Mouse (Mus musculus): ENCODE data around the gene Cela2a. TPM values are rescaled to one million over a fixed set of nuclear protein-coding genes. Genes with fewer than 3 reads are reported as not detected.

Cela2a gene
- total and polyA plus RNA-seq, 3 experiments = 0.30 to 2.6 (median 0.43) TPM

GRCm38 (mm10) chr4:141794152-141794535 is 31.8 kb downstream of the Cela2a start:
- Histone ChIP-seq H3K9ac (ENCODE audit: insufficient read depth, low read depth) (peak overlapping the region; percentile 87), H3K36me3 (replicated peaks in 1 of 2; ENCODE audit: control insufficient read depth in 1 of 2, insufficient read depth in 1 of 2, low read length in 1 of 2) (peaks cover 6 to 17% of the 10 kb centered on the region in 2 experiments), H3K79me2 (replicated peaks; ENCODE audit: control insufficient read depth, extremely low read depth, insufficient read depth, poor library complexity, severe bottlenecking) (no peaks in the 10 kb centered on the region), H3K4me2 (ENCODE audit: insufficient read depth, low read depth, poor library complexity, severe bottlenecking) (peak overlapping the region; percentile 64), H3K4me1 (ENCODE audit: control insufficient read depth in 1 of 2, insufficient read depth in 2 of 2) (peaks cover 22 to 54% of the 10 kb centered on the region in 2 experiments), H3K27ac (ENCODE audit: insufficient read depth, low read depth) (peak overlapping the region; percentile 82; the same call in 1 of the 2 replicates), H3K9me3 (replicated peaks; ENCODE audit: low read length) (no peaks in the 10 kb centered on the region), H3K27me3 (replicated peaks) (no peaks in the 10 kb centered on the region), H3K4me3 (replicated peaks in 1 of 3; ENCODE audit: low read depth in 2 of 3, low read length in 2 of 3, poor library complexity in 1 of 3) (peak overlapping the region; percentile 70 to 94 (median 74))
- DNase-seq (ENCODE audit: extremely low read depth) = peak; percentile 52
- no peak for TF ChIP-seq NRF1 (IDR thresholded peaks at IDR 0.05; ENCODE audit: low read depth, low read length)
- TF ChIP-seq TCF12 (IDR thresholded peaks at IDR 0.05; ENCODE audit: low read depth, low read length) = 0 out of 2 replicates have a peak, but pooled peaks have one; percentile 1
- no peak; the same call in 1 of the 2 replicates for TF ChIP-seq EP300 (IDR thresholded peaks at IDR 0.05; ENCODE audit: low read length)
- 0 out of 2 replicates have a peak, but pooled peaks have one; percentile 29 for TF ChIP-seq TBP (conservative IDR thresholded peaks at IDR 0.05; ENCODE audit: low read depth, low read length)
- no peak for TF ChIP-seq ELF1 (IDR thresholded peaks at IDR 0.05; ENCODE audit: low read depth, low read length)
- 0 out of 2 replicates have a peak, but pooled peaks have one; percentile 34 for TF ChIP-seq MYC (IDR thresholded peaks at IDR 0.05; ENCODE audit: low read depth, low read length)
- in situ Hi-C loops (cut with MboI; ENCODE audit: low pct_ligation_motif_present, low pct_unique_long_range_greater_than_20kb, low sequenced_read_pairs) = no loop called here
- dilution Hi-C loops (cut with MboI; ENCODE audit: extremely low pct_ligation_motif_present, extremely low pct_unique_long_range_greater_than_20kb, low sequenced_read_pairs) = no loop called here

GRCm38 (mm10) chr4:141793282-141794151 is 32.4 kb downstream of the Cela2a start, which contains the start of gene Casp9:
TSS of gene Casp9 (plus strand) at chr4:141793612.
- H3K36me3 ChIP-seq (replicated peaks in 1 of 2; ENCODE audit: control insufficient read depth in 1 of 2, insufficient read depth in 1 of 2, low read length in 1 of 2) = peaks cover 8 to 19% of the 10 kb centered on the region in 2 experiments
- no peaks in the 10 kb centered on the region for H3K9me3 ChIP-seq (replicated peaks; ENCODE audit: low read length)
- peak within 1 kb of the TSS; percentile 82 for H3K27ac ChIP-seq (ENCODE audit: insufficient read depth, low read depth)
- H3K4me2 ChIP-seq (ENCODE audit: insufficient read depth, low read depth, poor library complexity, severe bottlenecking) = peak within 1 kb of the TSS; percentile 64
- dilution Hi-C loops (cut with MboI; ENCODE audit: extremely low pct_ligation_motif_present, extremely low pct_unique_long_range_greater_than_20kb, low sequenced_read_pairs) (no loop called here), in situ Hi-C loops (cut with MboI; ENCODE audit: low pct_ligation_motif_present, low pct_unique_long_range_greater_than_20kb, low sequenced_read_pairs) (no loop called here)
- no peaks in the 10 kb centered on the region for H3K79me2 ChIP-seq (replicated peaks; ENCODE audit: control insufficient read depth, extremely low read depth, insufficient read depth, poor library complexity, severe bottlenecking)
- peak within 1 kb of the TSS; percentile 87 for H3K9ac ChIP-seq (ENCODE audit: insufficient read depth, low read depth)
- H3K4me3 ChIP-seq (replicated peaks in 1 of 3; ENCODE audit: low read depth in 2 of 3, low read length in 2 of 3, poor library complexity in 1 of 3) = peak within 1 kb of the TSS; percentile 70 to 94 (median 74)
- H3K27me3 ChIP-seq (replicated peaks) = no peaks in the 10 kb centered on the region
- peak; percentile 96 for DNase-seq (ENCODE audit: extremely low read depth)
- peaks cover 22 to 57% of the 10 kb centered on the region in 2 experiments for H3K4me1 ChIP-seq (ENCODE audit: control insufficient read depth in 1 of 2, insufficient read depth in 2 of 2)
- TF ChIP-seq E2F4 (IDR thresholded peaks at IDR 0.05; ENCODE audit: insufficient replicate concordance, low read depth, low read length) (0 out of 2 replicates have a peak, but pooled peaks have one; percentile 71), RCOR1 (conservative IDR thresholded peaks at IDR 0.05; ENCODE audit: low read depth, low read length) (no peak), CHD1 (IDR thresholded peaks at IDR 0.05; ENCODE audit: low read depth, low read length) (peak; percentile 37; the same call in 1 of the 2 replicates), ETS1 (conservative IDR thresholded peaks at IDR 0.05; ENCODE audit: low read depth, low read length) (0 out of 2 replicates have a peak, but pooled peaks have one; percentile 7), ZNF384 (IDR thresholded peaks at IDR 0.05; ENCODE audit: low read depth, low read length) (no peak), JUND (conservative IDR thresholded peaks at IDR 0.05; ENCODE audit: low read depth, low read length) (no peak), SIN3A (IDR thresholded peaks at IDR 0.05; ENCODE audit: low read length) (peak; percentile 38; the same call in 1 of the 2 replicates), ZC3H11A (IDR thresholded peaks at IDR 0.05; ENCODE audit: low read depth, low read length) (no peak), POLR2AphosphoS2 (IDR thresholded peaks at IDR 0.05; ENCODE audit: low read depth, low read length) (no peak), IRF4 (IDR thresholded peaks at IDR 0.05; ENCODE audit: low read depth, low read length) (peak; percentile 4; the same call in 1 of the 2 replicates), SMC3 (IDR thresholded peaks at IDR 0.05; ENCODE audit: low read depth, low read length) (no peak), MYC (IDR thresholded peaks at IDR 0.05; ENCODE audit: low read depth, low read length) (no peak), MAZ (IDR thresholded peaks at IDR 0.05; ENCODE audit: low read depth, low read length) (peak; percentile 40; the same call in 1 of the 2 replicates), POLR2A (IDR thresholded peaks at IDR 0.05; ENCODE audit: low read depth, low read length) (peak; percentile 71), ELF1 (IDR thresholded peaks at IDR 0.05; ENCODE audit: low read depth, low read length) (peak; percentile 66), ZMIZ1 (IDR thresholded peaks at IDR 0.05; ENCODE audit: low read depth, low read length) (peak; percentile 59; the same call in 1 of the 2 replicates), PAX5 (IDR thresholded peaks at IDR 0.05; ENCODE audit: low read length) (no peak), JUN (IDR thresholded peaks at IDR 0.05; ENCODE audit: insufficient read depth, low read depth, low read length) (no peak), USF2 (conservative IDR thresholded peaks at IDR 0.05; ENCODE audit: low read depth, low read length) (no peak), EP300 (IDR thresholded peaks at IDR 0.05; ENCODE audit: low read length) (no peak; the same call in 1 of the 2 replicates), MAX (IDR thresholded peaks at IDR 0.05; ENCODE audit: low read length) (peak; percentile 47; the same call in 1 of the 2 replicates), TCF12 (IDR thresholded peaks at IDR 0.05; ENCODE audit: low read depth, low read length) (peak; percentile 29; the same call in 1 of the 2 replicates), NRF1 (IDR thresholded peaks at IDR 0.05; ENCODE audit: low read depth, low read length) (no peak), CHD2 (IDR thresholded peaks at IDR 0.05; ENCODE audit: low read length) (0 out of 2 replicates have a peak, but pooled peaks have one; percentile 13), UBTF (IDR thresholded peaks at IDR 0.05; ENCODE audit: low read depth, low read length) (0 out of 2 replicates have a peak, but pooled peaks have one; percentile 38), MAFK (IDR thresholded peaks at IDR 0.05; ENCODE audit: insufficient replicate concordance, low read length) (no peak), GABPA (IDR thresholded peaks at IDR 0.05; ENCODE audit: insufficient replicate concordance, low read depth, low read length) (no peak)
